Mouse (Mus musculus) forebrain, postnatal 0 days (tissue): ENCODE measurements at regions not wholly inside any gene's neighbourhood (a gene's known extent, or its start where the extent isn't known, plus 50 kb on each side); places are given as distances from the start of the nearest gene placed in this dataset.

Source experiments
- ATAC-seq: fragments of 200-750 bp; cut with Nextera tagmentation; 2 replicates; pipeline ENCODE4 v1.8.0; 2017; ENCODE audit warnings: mild to moderate bottlenecking, moderate library complexity
- DNase-seq: peaks from one replicate; pipeline ENCODE4 v3.0.0-alpha.2; 2015
- H3K27ac ChIP-seq: fragments of 300-500 bp; sonication (generic); 2 replicates; pipeline ENCODE4 v1.5.1; 2014; ENCODE audit warnings: low read depth, mild to moderate bottlenecking, antibody characterized with exemption, low read length, moderate library complexity, mixed read lengths
- H3K27me3 ChIP-seq: fragments of 300-500 bp; sonication (generic); 2 replicates; pipeline ENCODE4 v1.6.1; 2014; ENCODE audit warnings: mild to moderate bottlenecking, low read length, mixed read lengths; ENCODE audit not compliant: insufficient read depth
- H3K36me3 ChIP-seq: fragments of 300-500 bp; sonication (generic); 2 replicates; pipeline ENCODE4 v1.6.1; 2014; ENCODE audit warnings: mild to moderate bottlenecking, moderate library complexity; ENCODE audit not compliant: insufficient read depth
- H3K4me1 ChIP-seq: fragments of 300-500 bp; sonication (generic); 2 replicates; pipeline ENCODE4 v1.6.1; 2014; ENCODE audit warnings: antibody characterized with exemption; ENCODE audit not compliant: insufficient read depth
- H3K4me2 ChIP-seq: fragments of 300-500 bp; sonication (generic); 2 replicates; pipeline ENCODE4 v1.6.1; 2014; ENCODE audit warnings: low read depth, mild to moderate bottlenecking, moderate library complexity
- H3K4me3 ChIP-seq: fragments of 300-500 bp; sonication (generic); 2 replicates; pipeline ENCODE4 v1.5.1; 2014; ENCODE audit warnings: low read depth, low read length, mixed read lengths
- H3K9ac ChIP-seq: fragments of 300-500 bp; sonication (generic); 2 replicates; pipeline ENCODE4 v1.6.1; 2014; ENCODE audit warnings: mild to moderate bottlenecking
- H3K9me3 ChIP-seq: fragments of 300-500 bp; sonication (generic); 2 replicates; pipeline ENCODE4 v1.6.1; 2016; ENCODE audit warnings: low read length
- CTCF ChIP-seq: sonication (generic); IDR thresholded peaks from 2 replicates; pipeline ENCODE4 v1.5.1; 2016; ENCODE audit warnings: antibody characterized with exemption, control low read depth, low read depth
- WGBS: fragments of 180-500 bp; shearing (Covaris S2); extraction: QIAGEN DNeasy Blood & Tissue Kit; methylation state at CpG from one replicate; pipeline ENCODE4 v1.1.7; 2014; 5-methylcytosine and 5-hydroxymethylcytosine counted together

DNA sequence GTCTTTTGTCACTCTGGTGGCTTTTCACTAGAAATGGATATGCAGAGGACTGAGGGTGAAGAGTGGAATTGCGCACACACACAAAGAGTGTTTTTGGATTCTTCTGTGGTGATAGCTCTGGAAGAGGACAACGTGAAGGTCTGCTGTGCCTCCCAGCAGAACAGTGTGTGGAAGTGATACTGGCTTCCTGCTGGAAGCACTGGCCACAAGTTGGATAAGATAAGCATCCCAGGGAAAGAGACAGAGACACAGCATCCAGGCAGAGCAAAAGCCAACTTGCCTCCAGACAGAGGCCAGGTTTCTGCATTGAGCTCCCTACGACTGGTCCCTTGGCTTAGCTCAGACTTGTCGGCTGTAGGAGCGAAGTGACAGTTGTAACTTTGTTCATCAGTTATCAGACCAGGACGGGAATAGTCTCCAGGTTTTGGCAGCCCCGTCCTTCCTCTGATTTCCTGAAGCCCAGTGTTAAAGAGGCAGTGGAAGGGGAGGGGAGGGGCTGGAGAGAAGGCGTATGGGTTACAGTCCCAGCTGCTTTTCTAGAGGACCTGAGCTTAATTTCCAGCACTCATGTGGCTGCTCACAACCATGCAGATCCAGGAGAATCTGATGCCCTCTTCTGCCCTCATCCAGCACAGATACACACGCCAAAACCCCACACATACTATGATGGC lies 89.2 kb downstream of the Tmem170b start:
- no peak for ATAC-seq
- no peak overlapping the region for H3K4me2 ChIP-seq
- no peaks in the 10 kb centered on the region for H3K36me3 ChIP-seq
- no peaks in the 10 kb centered on the region for H3K27me3 ChIP-seq
- TF ChIP-seq CTCF = no peak
- 88% methylated on average over 9 of the region's 9 CpGs for WGBS
- no peaks in the 10 kb centered on the region for H3K4me1 ChIP-seq
- H3K9ac ChIP-seq = no peak overlapping the region
- H3K4me3 ChIP-seq = no peak overlapping the region
- no peaks in the 10 kb centered on the region for H3K9me3 ChIP-seq
- H3K27ac ChIP-seq = no peak overlapping the region
- DNase-seq = no peak

DNA sequence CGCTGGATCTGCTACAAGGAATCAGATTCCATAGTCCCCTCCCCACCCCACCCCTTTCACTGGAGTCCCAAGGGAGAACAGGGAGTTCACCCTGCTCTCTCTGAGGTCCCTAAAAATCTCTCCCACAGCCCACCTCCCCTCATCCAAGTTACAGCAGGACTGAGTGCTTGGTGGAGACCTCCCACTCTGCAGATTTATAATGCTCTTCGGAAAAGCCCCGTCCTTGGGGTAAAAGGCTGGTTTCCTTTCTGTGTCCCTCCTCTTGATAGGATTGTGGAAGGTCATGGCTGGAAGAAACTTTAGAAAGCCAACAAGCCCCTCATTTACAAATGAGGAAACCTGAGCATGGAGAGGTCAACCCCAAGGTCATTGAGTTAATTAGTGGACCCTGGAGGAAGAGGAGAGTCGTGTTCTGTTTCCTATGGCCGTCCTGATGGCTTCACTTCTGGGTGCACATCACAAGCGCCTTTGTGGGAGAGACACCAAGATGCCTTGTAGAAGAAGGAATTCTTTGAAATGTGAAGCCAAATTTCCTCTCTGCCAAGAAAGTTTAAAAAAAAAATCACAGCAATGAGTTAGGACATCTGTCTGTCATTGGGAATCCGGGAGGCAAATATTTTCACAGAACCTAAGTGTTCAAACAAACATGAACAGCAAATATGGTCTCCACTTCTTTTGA lies 91.2 kb downstream of the Tmem170b start:
- H3K4me2 ChIP-seq = no peak overlapping the region
- 81% methylated on average over 7 of the region's 7 CpGs for WGBS

DNA sequence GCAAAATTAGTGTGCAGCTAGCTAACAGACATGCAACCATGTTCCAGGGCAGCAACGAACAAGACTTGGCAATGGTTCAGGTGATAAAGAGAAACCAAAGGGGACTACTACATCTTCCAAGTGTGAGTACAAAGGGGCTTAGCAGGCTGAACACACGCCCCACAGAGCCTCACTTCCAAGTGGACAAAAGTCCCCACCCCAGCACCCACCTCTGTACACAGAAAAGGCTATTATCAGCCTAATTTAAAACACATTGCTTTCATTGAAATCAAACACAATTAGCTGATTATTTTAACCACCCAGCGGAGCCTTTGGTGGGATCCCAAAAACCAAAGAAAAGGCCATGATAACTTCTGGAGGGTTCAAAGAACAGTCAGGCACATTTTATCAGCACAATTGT lies 95.6 kb downstream of the Tmem170b start:
- 15% methylated on average over 3 of the region's 3 CpGs for WGBS
- no peak for TF ChIP-seq CTCF
- Histone ChIP-seq H3K36me3 (no peaks in the 10 kb centered on the region), H3K4me3 (no peak overlapping the region), H3K9me3 (no peaks in the 10 kb centered on the region), H3K4me2 (no peak overlapping the region), H3K27me3 (no peaks in the 10 kb centered on the region), H3K27ac (no peak overlapping the region), H3K4me1 (no peaks in the 10 kb centered on the region), H3K9ac (no peak overlapping the region)
- DNase-seq (no peak), ATAC-seq (no peak)

More for the DNA sequence above, 91.2 kb downstream of the Tmem170b start:
- Histone ChIP-seq H3K4me1 (no peaks in the 10 kb centered on the region), H3K27me3 (no peaks in the 10 kb centered on the region), H3K27ac (no peak overlapping the region), H3K9ac (no peak overlapping the region), H3K4me3 (no peak overlapping the region), H3K36me3 (no peaks in the 10 kb centered on the region), H3K9me3 (no peaks in the 10 kb centered on the region)
- ATAC-seq (no peak), DNase-seq (no peak)
- TF ChIP-seq CTCF = no peak

DNA sequence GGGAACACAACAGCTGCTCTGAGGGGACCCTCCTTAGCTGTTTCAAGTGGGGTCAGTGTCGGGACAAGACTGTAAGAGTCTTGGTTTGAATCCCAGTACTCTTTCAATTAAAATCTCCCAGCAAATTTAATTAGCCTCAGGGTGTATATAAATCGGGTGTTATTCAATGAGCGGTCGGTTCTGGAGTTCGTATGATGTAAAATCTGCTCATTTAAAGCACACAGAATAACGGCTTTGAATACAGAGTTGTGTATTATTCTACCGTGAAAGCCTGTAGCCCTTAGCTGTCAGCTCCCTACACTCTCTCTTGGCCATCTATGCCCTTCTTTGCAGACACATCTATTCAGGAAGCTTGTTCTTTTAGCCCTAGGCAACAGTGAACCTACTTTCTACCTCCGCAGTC lies 96.1 kb downstream of the Tmem170b start:
- Histone ChIP-seq H3K27me3 (no peaks in the 10 kb centered on the region), H3K9me3 (no peaks in the 10 kb centered on the region), H3K36me3 (no peaks in the 10 kb centered on the region), H3K4me2 (no peak overlapping the region), H3K9ac (no peak overlapping the region), H3K27ac (no peak overlapping the region), H3K4me1 (no peaks in the 10 kb centered on the region), H3K4me3 (no peak overlapping the region)
- WGBS = 19% methylated on average over 8 of the region's 8 CpGs
- no peak for ATAC-seq
- no peak for DNase-seq
- no peak for TF ChIP-seq CTCF

DNA sequence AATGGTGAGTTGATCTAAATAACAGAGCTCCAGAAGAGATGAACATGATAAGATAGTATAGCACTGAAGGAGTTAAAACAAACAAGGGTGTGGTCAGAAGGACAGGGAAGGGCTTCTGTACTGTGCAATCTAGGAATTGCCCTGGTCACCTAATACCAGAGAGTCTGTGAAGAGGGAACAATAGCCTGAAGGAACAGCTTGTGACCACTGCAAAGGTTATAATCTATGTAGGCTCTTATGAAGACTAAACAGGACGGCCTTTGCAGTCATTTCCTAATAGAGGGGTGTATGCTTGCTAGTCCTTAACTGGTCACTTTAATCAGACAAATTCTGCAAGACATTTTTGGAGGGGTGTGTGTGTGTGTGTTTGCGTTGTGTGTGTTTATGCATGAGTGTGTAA lies 97.5 kb downstream of the Tmem170b start:
- Histone ChIP-seq H3K27ac (no peak overlapping the region), H3K36me3 (no peaks in the 10 kb centered on the region), H3K4me2 (no peak overlapping the region), H3K27me3 (no peaks in the 10 kb centered on the region), H3K4me3 (no peak overlapping the region), H3K9me3 (no peaks in the 10 kb centered on the region), H3K9ac (no peak overlapping the region), H3K4me1 (no peaks in the 10 kb centered on the region)
- 83% methylated on average over 2 of the region's 2 CpGs for WGBS
- TF ChIP-seq CTCF = no peak
- ATAC-seq = no peak
- DNase-seq = no peak

DNA sequence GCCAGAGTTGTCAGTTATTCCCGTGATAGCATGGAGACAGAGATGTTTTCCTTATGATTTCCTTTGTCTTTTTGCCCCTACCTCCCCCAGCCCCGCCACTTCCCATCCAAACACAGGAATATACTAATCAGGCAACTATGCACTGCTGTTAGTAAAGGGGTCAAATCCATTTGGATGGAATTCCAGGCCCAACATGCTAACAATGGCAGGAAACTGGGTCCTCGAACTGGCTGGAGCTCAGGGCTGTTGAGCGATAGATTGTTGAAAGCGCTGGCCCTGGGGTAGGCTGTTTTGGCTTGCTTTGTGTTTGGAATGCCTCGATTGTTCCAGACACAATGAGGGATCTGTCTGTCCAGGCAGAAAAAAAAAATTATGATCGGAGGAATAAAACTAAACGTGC lies 97.9 kb downstream of the Tmem170b start:
- no peak for TF ChIP-seq CTCF
- no peak overlapping the region for H3K4me3 ChIP-seq
- no peak overlapping the region for H3K4me2 ChIP-seq
- ATAC-seq (no peak), DNase-seq (no peak)
- H3K27me3 ChIP-seq = no peaks in the 10 kb centered on the region
- H3K4me1 ChIP-seq = no peaks in the 10 kb centered on the region
- WGBS = 48% methylated on average over 8 of the region's 8 CpGs
- no peak overlapping the region for H3K9ac ChIP-seq
- H3K27ac ChIP-seq = no peak overlapping the region
- no peaks in the 10 kb centered on the region for H3K36me3 ChIP-seq
- H3K9me3 ChIP-seq = no peaks in the 10 kb centered on the region

DNA sequence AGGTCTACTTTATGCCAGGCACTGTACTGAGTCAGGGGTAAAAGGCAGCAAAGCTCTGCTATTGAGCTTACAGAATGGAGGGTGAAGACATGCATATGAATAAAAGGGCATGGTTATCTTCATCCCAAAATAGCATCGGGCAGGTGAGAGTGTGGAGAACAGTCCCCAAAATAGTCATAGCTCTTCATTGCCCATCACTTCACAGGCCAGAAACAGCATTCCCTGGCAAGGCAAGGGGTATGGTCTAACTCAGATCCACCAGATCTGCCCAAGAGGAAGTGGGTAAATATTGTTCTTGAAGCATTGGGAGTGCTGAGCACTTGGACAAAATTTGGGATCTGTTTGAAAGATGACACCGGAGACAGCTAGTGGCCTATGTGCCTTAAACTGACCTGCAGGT lies 99.1 kb downstream of the Tmem170b start:
- H3K36me3 ChIP-seq = no peaks in the 10 kb centered on the region
- H3K9ac ChIP-seq = no peak overlapping the region
- H3K9me3 ChIP-seq = no peaks in the 10 kb centered on the region
- no peak overlapping the region for H3K27ac ChIP-seq
- DNase-seq (no peak), ATAC-seq (no peak)
- 95% methylated on average over 2 of the region's 2 CpGs for WGBS
- H3K4me2 ChIP-seq = no peak overlapping the region
- no peaks in the 10 kb centered on the region for H3K27me3 ChIP-seq
- no peak overlapping the region for H3K4me3 ChIP-seq
- no peak for TF ChIP-seq CTCF
- H3K4me1 ChIP-seq = no peaks in the 10 kb centered on the region
